Mouse (Mus musculus) heart, embryonic 10.5 days (tissue): ENCODE measurements around the gene Nfkbia. TPM values are rescaled to one million over a fixed set of nuclear protein-coding genes. Genes with fewer than 3 reads are reported as not detected.

Source experiments
- DNase-seq: peaks from one replicate; pipeline ENCODE4 v3.0.0-alpha.2; 2017; ENCODE audit warnings: low spot score
- H3K27ac ChIP-seq: fragments of 300-500 bp; sonication (generic); 2 replicates; pipeline ENCODE4 v1.5.1; 2016; ENCODE audit warnings: mild to moderate bottlenecking
- H3K27me3 ChIP-seq: fragments of 300-500 bp; sonication (generic); 2 replicates; pipeline ENCODE4 v1.6.1; 2016; ENCODE audit warnings: mild to moderate bottlenecking; ENCODE audit not compliant: poor library complexity, insufficient read depth, severe bottlenecking
- H3K36me3 ChIP-seq: fragments of 300-500 bp; sonication (generic); 2 replicates; pipeline ENCODE4 v1.6.1; 2016; ENCODE audit warnings: mild to moderate bottlenecking, moderate library complexity
- H3K4me1 ChIP-seq: fragments of 300-500 bp; sonication (generic); 2 replicates; pipeline ENCODE4 v1.6.1; 2016; ENCODE audit warnings: mild to moderate bottlenecking
- H3K4me3 ChIP-seq: fragments of 300-500 bp; sonication (generic); 2 replicates; pipeline ENCODE4 v1.5.1; 2016; ENCODE audit warnings: mild to moderate bottlenecking, moderate library complexity
- H3K9me3 ChIP-seq: fragments of 300-500 bp; sonication (generic); 2 replicates; pipeline ENCODE4 v1.6.1; 2016; ENCODE audit warnings: mild to moderate bottlenecking, moderate library complexity
- WGBS: fragments of 180-500 bp; shearing (Covaris S2); methylation state at CpG from one replicate; pipeline ENCODE4 v1.1.7; 2016; 5-methylcytosine and 5-hydroxymethylcytosine counted together
- polyA plus RNA-seq: library from polyadenylated mRNA; unstranded; fragments of >200 nt; fragmentation: Nextera tagmentation; extraction: Ambion mirVana; gene quantifications from 2 replicates; pipeline ENCODE4 v1.2.1, GENCODE M21; 2016

Nfkbia gene
- polyA plus RNA-seq, 1 experiment from 2014 or later = 44.2 TPM

- no peaks in the 10 kb centered on the region for H3K9me3 ChIP-seq
- H3K36me3 ChIP-seq = no peaks in the 10 kb centered on the region
- H3K27ac ChIP-seq = no peak overlapping the region
- 30% methylated on average over 10 of the region's 10 CpGs for WGBS
- H3K27me3 ChIP-seq = 0 out of 2 replicates have a peak, but pooled peaks cover 7% of the 10 kb centered on the region
- DNase-seq = no peak
- H3K4me3 ChIP-seq = no peak overlapping the region
- H3K4me1 ChIP-seq = peaks cover 52% of the 10 kb centered on the region
These were observed 24.9 kb downstream of the Nfkbia start for GRCm38 (mm10) chr12:55467331-55468180.

- 62% methylated on average over 5 of the region's 5 CpGs for WGBS
- 0 out of 2 replicates have a peak, but pooled peaks cover 7% of the 10 kb centered on the region for H3K27me3 ChIP-seq
- no peak for DNase-seq
- no peak overlapping the region for H3K4me3 ChIP-seq
- H3K36me3 ChIP-seq = no peaks in the 10 kb centered on the region
- H3K9me3 ChIP-seq = no peaks in the 10 kb centered on the region
- H3K4me1 ChIP-seq = peaks cover 52% of the 10 kb centered on the region
- H3K27ac ChIP-seq = no peak overlapping the region
These were observed 25.6 kb downstream of the Nfkbia start for GRCm38 (mm10) chr12:55466816-55467215.

- Histone ChIP-seq H3K4me1 (peaks cover 56% of the 10 kb centered on the region), H3K9me3 (no peaks in the 10 kb centered on the region), H3K27me3 (0 out of 2 replicates have a peak, but pooled peaks cover 7% of the 10 kb centered on the region), H3K27ac (no peak overlapping the region), H3K4me3 (no peak overlapping the region), H3K36me3 (no peaks in the 10 kb centered on the region)
- 66% methylated on average over 7 of the region's 7 CpGs for WGBS
- no peak for DNase-seq
These were observed 26.3 kb downstream of the Nfkbia start for GRCm38 (mm10) chr12:55466088-55466701.

- no peak for DNase-seq
- H3K4me3 ChIP-seq = no peak overlapping the region
- H3K9me3 ChIP-seq = no peaks in the 10 kb centered on the region
- H3K36me3 ChIP-seq = no peaks in the 10 kb centered on the region
- WGBS = 80% methylated on average over 17 of the region's 17 CpGs
- 0 out of 2 replicates have a peak, but pooled peaks cover 7% of the 10 kb centered on the region for H3K27me3 ChIP-seq
- H3K27ac ChIP-seq = no peak overlapping the region
- H3K4me1 ChIP-seq = peaks cover 53% of the 10 kb centered on the region
These were observed 27.0 kb downstream of the Nfkbia start for GRCm38 (mm10) chr12:55465401-55465983.

GRCm38 (mm10) chr12:55464846-55465361 is 27.5 kb downstream of the Nfkbia start:
- Histone ChIP-seq H3K4me1 (peaks cover 48% of the 10 kb centered on the region), H3K27me3 (0 out of 2 replicates have a peak, but pooled peaks cover 7% of the 10 kb centered on the region), H3K36me3 (no peaks in the 10 kb centered on the region), H3K9me3 (no peaks in the 10 kb centered on the region), H3K27ac (no peak overlapping the region), H3K4me3 (no peak overlapping the region)
- DNase-seq = no peak
- WGBS = 77% methylated on average over 14 of the region's 14 CpGs

- no peak overlapping the region for H3K4me3 ChIP-seq
- 41% methylated on average over 16 of the region's 16 CpGs for WGBS
- H3K4me1 ChIP-seq = peaks cover 48% of the 10 kb centered on the region
- H3K27me3 ChIP-seq = 0 out of 2 replicates have a peak, but pooled peaks cover under 1% of the 10 kb centered on the region
- 0 out of 2 replicates have a peak overlapping the region, but pooled peaks have one; percentile 16 for H3K27ac ChIP-seq
- H3K9me3 ChIP-seq = no peaks in the 10 kb centered on the region
- H3K36me3 ChIP-seq = no peaks in the 10 kb centered on the region
- no peak for DNase-seq
These were observed 28.2 kb downstream of the Nfkbia start for GRCm38 (mm10) chr12:55463992-55464845.

GRCm38 (mm10) chr12:55463087-55463486 is 29.4 kb downstream of the Nfkbia start:
- no peaks in the 10 kb centered on the region for H3K27me3 ChIP-seq
- no peak overlapping the region for H3K27ac ChIP-seq
- no peak overlapping the region for H3K4me3 ChIP-seq
- DNase-seq = no peak
- H3K4me1 ChIP-seq = peaks cover 39% of the 10 kb centered on the region
- no peaks in the 10 kb centered on the region for H3K9me3 ChIP-seq
- 84% methylated on average over 5 of the region's 5 CpGs for WGBS
- no peaks in the 10 kb centered on the region for H3K36me3 ChIP-seq

GRCm38 (mm10) chr12:55462456-55462855 is 30.0 kb downstream of the Nfkbia start:
- H3K27ac ChIP-seq = no peak overlapping the region
- DNase-seq = no peak
- peaks cover 37% of the 10 kb centered on the region for H3K4me1 ChIP-seq
- no peaks in the 10 kb centered on the region for H3K9me3 ChIP-seq
- no peak overlapping the region for H3K4me3 ChIP-seq
- no peaks in the 10 kb centered on the region for H3K27me3 ChIP-seq
- no peaks in the 10 kb centered on the region for H3K36me3 ChIP-seq
- WGBS = 67% methylated on average over 6 of the region's 6 CpGs

GRCm38 (mm10) chr12:55461767-55462166 is 30.7 kb downstream of the Nfkbia start:
- Histone ChIP-seq H3K27ac (no peak overlapping the region), H3K4me1 (peaks cover 34% of the 10 kb centered on the region)
- 80% methylated on average over 6 of the region's 6 CpGs for WGBS

GRCm38 (mm10) chr12:55460900-55461299 is 31.5 kb downstream of the Nfkbia start:
- peaks cover 38% of the 10 kb centered on the region for H3K4me1 ChIP-seq
- no peaks in the 10 kb centered on the region for H3K36me3 ChIP-seq
- no peaks in the 10 kb centered on the region for H3K9me3 ChIP-seq
- WGBS = 73% methylated on average over 4 of the region's 4 CpGs
- no peak for DNase-seq
- H3K27me3 ChIP-seq = no peaks in the 10 kb centered on the region
- no peak overlapping the region for H3K27ac ChIP-seq
- H3K4me3 ChIP-seq = no peak overlapping the region

More at GRCm38 (mm10) chr12:55461767-55462166, 30.7 kb downstream of the Nfkbia start:
- H3K9me3 ChIP-seq = no peaks in the 10 kb centered on the region
- no peaks in the 10 kb centered on the region for H3K36me3 ChIP-seq
- no peak overlapping the region for H3K4me3 ChIP-seq
- DNase-seq = no peak
- H3K27me3 ChIP-seq = no peaks in the 10 kb centered on the region

GRCm38 (mm10) chr12:55459739-55460138 is 32.7 kb downstream of the Nfkbia start:
- no peak for DNase-seq
- Histone ChIP-seq H3K36me3 (no peaks in the 10 kb centered on the region), H3K9me3 (no peaks in the 10 kb centered on the region), H3K27me3 (no peaks in the 10 kb centered on the region), H3K4me1 (peaks cover 29% of the 10 kb centered on the region), H3K4me3 (no peak overlapping the region), H3K27ac (no peak overlapping the region)
- 81% methylated on average over 8 of the region's 8 CpGs for WGBS

- WGBS = 71% methylated on average over 5 of the region's 5 CpGs
- Histone ChIP-seq H3K27ac (no peak overlapping the region), H3K9me3 (no peaks in the 10 kb centered on the region), H3K4me1 (peaks cover 22% of the 10 kb centered on the region; the same call in 1 of the 2 replicates), H3K36me3 (no peaks in the 10 kb centered on the region), H3K4me3 (no peak overlapping the region), H3K27me3 (no peaks in the 10 kb centered on the region)
- DNase-seq = no peak
These were observed 35.6 kb downstream of the Nfkbia start for GRCm38 (mm10) chr12:55456893-55457292.
